Mouse (Mus musculus): ENCODE measurements at regions not wholly inside any gene's neighbourhood (a gene's known extent, or its start where the extent isn't known, plus 50 kb on each side); places are given as distances from the start of the nearest gene placed in this dataset.

GRCm38 (mm10) chr9:61484391-61484790 lies 112.2 kb downstream of the Tle3 start:
- no peak for ATAC-seq

GRCm38 (mm10) chr9:61479626-61480025 lies 107.5 kb downstream of the Tle3 start:
- no peak for ATAC-seq

- no peak for ATAC-seq
Measured at GRCm38 (mm10) chr9:61478862-61479261, 106.7 kb downstream of the Tle3 start.

GRCm38 (mm10) chr9:61476351-61476750 lies 104.2 kb downstream of the Tle3 start:
- ATAC-seq = no peak

GRCm38 (mm10) chr9:61470815-61471505 lies 98.8 kb downstream of the Tle3 start:
- no peak for ATAC-seq

GRCm38 (mm10) chr9:61468897-61469509 lies 96.8 kb downstream of the Tle3 start:
- no peak for ATAC-seq

- ATAC-seq = no peak
Measured at GRCm38 (mm10) chr9:61468368-61468848, 96.2 kb downstream of the Tle3 start.

All from inflammation-experienced regulatory T-cells, adult 6 months (primary cell).